Mouse (Mus musculus) neural tube, embryonic 11.5 days (tissue): Measurements from ENCODE around the gene Fam241b. TPM values are rescaled to one million over a fixed set of nuclear protein-coding genes. Genes with fewer than 3 reads are reported as not detected.

Experiments
- ATAC-seq: fragments of 200-750 bp; cut with Nextera tagmentation; 2 replicates; pipeline ENCODE4 v1.8.0; 2017; ENCODE audit warnings: moderate number of reproducible peaks, mild to moderate bottlenecking, moderate TSS enrichment, moderate library complexity; ENCODE audit not compliant: insufficient read depth, low FRiP score, low TSS enrichment
- DNase-seq: peaks from one replicate; pipeline ENCODE4 v3.0.0-alpha.2; 2015; ENCODE audit warnings: low spot score
- H3K27ac ChIP-seq: fragments of 300-500 bp; sonication (generic); 2 replicates; pipeline ENCODE4 v1.5.1; 2014; ENCODE audit warnings: low read depth, mild to moderate bottlenecking, low read length
- H3K27me3 ChIP-seq: fragments of 300-500 bp; sonication (generic); 2 replicates; pipeline ENCODE4 v1.6.1; 2014; ENCODE audit warnings: mild to moderate bottlenecking, low read length, mixed read lengths; ENCODE audit not compliant: control insufficient read depth, insufficient read depth
- H3K36me3 ChIP-seq: fragments of 300-500 bp; sonication (generic); 2 replicates; pipeline ENCODE4 v1.6.1; 2014; ENCODE audit warnings: mild to moderate bottlenecking, low read length, moderate library complexity, mixed read lengths; ENCODE audit not compliant: control insufficient read depth, insufficient read depth
- H3K4me1 ChIP-seq: fragments of 300-500 bp; sonication (generic); 2 replicates; pipeline ENCODE4 v1.6.1; 2014; ENCODE audit warnings: low read length, mixed read lengths; ENCODE audit not compliant: control insufficient read depth, insufficient read depth
- H3K4me2 ChIP-seq: fragments of 300-500 bp; sonication (generic); 2 replicates; pipeline ENCODE4 v1.6.1; 2014; ENCODE audit warnings: low read depth, mild to moderate bottlenecking, moderate library complexity
- H3K4me3 ChIP-seq: fragments of 300-500 bp; sonication (generic); 2 replicates; pipeline ENCODE4 v1.5.1; 2014; ENCODE audit warnings: low read depth, low read length
- H3K9ac ChIP-seq: fragments of 300-500 bp; sonication (generic); 2 replicates; pipeline ENCODE4 v1.6.1; 2014; ENCODE audit warnings: mild to moderate bottlenecking, low read length
- H3K9me3 ChIP-seq: fragments of 300-500 bp; sonication (generic); 2 replicates; pipeline ENCODE4 v1.6.1; 2016; ENCODE audit warnings: low read length; ENCODE audit not compliant: control insufficient read depth
- WGBS: fragments of 180-500 bp; shearing (Covaris S2); extraction: QIAGEN DNeasy Blood & Tissue Kit; methylation state at CpG from one replicate; pipeline ENCODE4 v1.1.7; 2014; 5-methylcytosine and 5-hydroxymethylcytosine counted together
- polyA plus RNA-seq: library from polyadenylated mRNA; unstranded; fragments of >200 nt; fragmentation: Nextera tagmentation; extraction: Ambion mirVana; gene quantifications from 2 replicates; pipeline ENCODE4 v1.2.1, GENCODE M21; 2014

Fam241b gene
- polyA plus RNA-seq, 1 experiment from 2014 or later, result 10.9 TPM

DNA sequence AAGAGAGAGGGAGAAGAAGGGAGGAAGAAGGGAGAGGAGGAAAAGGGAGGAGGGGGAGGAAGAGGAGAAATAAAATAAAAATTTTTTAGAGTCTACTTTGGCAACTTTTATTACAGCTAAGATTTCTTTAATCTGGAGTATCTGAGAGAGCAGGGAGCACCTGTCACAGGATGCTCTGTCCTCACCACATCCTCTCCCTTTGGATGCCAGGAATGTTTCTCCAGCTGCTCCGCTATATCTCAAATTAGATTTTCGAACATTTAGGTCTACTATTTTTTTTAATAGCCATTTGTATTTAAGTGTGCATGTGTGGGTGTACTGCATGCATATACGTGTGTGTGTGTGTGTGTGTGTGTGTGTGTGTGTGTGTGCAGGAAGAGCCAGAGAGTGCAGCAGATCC lies 36.2 kb upstream of the Fam241b start:
- no peaks in the 10 kb centered on the region for H3K9me3 ChIP-seq
- H3K27me3 ChIP-seq, result peaks cover 10% of the 10 kb centered on the region; the same call in 1 of the 2 replicates
- H3K4me2 ChIP-seq, result no peak overlapping the region
- no peak overlapping the region for H3K9ac ChIP-seq
- peaks cover 2% of the 10 kb centered on the region; the same call in 1 of the 2 replicates for H3K4me1 ChIP-seq
- 98% methylated on average over 3 of the region's 3 CpGs for WGBS
- no peak overlapping the region for H3K4me3 ChIP-seq
- no peaks in the 10 kb centered on the region for H3K36me3 ChIP-seq
- ATAC-seq (no peak), DNase-seq (no peak)
- no peak overlapping the region for H3K27ac ChIP-seq

DNA sequence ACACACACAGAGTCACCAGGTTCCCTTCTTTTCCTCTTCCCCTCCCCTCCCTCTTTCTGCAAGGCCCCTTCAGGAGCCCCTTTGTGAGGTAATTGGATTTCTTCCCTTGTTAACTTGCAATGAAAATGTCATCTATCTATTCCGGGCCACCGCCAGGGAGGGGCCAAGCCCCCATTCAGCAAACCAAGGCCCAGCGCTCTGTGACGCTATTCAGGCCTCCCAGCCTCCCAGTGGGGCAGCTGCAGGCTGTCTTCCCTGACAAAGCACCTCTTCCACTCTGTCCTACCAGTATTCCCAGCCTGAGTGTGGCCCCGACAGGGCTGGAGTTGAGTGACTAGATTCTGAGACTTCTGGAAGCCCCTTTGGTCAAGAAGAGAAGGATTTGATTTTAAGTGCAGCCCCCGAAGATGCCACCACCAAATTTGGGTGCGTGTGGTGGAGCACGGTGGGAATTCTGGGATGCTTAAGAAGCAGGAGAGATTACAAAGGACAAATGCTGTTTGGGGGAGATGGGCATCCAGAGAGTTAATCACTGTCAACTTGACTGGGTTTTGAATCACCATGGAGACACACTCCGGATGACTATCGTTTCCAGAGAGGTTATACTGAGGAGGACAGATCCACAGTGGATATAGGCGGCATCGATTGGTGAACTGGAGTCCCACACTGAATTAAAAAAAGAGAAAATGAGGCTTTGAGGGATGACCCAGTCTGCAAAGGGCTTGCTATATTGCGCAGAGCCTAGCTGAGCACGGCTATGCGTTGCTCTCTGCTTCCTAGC lies 31.0 kb upstream of the Fam241b start:
- Histone ChIP-seq H3K27ac (peak overlapping the region; percentile 31), H3K9me3 (no peaks in the 10 kb centered on the region), H3K4me1 (peaks cover 6% of the 10 kb centered on the region; the same call in 1 of the 2 replicates), H3K4me3 (no peak overlapping the region), H3K4me2 (no peak overlapping the region), H3K27me3 (peaks cover 9% of the 10 kb centered on the region; the same call in 1 of the 2 replicates), H3K36me3 (no peaks in the 10 kb centered on the region), H3K9ac (no peak overlapping the region)
- ATAC-seq, result peak; percentile 89
- WGBS, result 39% methylated on average over 15 of the region's 15 CpGs
- DNase-seq, result peak; percentile 82

DNA sequence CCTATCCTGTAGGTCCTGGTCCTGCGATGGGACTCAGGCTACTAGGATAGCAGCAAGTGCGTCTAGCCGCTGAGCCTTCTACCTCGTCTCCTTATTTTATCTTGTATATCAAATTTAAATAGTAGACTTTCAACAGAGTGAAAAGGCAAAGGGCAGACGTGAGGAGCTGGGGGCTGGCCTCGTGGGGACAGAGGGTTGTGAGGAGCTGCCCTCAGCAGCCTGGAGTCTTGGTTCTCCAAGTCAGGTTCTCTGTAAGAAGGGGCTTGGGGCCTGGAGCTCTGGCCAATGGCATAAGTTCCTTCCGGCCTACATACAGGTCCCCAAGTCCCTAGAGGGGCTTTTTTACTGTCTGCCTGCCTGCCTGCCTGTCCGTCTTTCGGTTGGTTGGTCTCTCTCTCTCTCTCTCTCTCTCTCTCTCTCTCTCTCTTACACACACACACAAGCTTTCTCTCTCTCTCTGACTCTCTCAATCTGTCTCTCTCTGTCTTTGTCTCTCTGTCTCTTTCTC lies 30.3 kb upstream of the Fam241b start:
- H3K4me2 ChIP-seq, result no peak overlapping the region
- H3K36me3 ChIP-seq, result no peaks in the 10 kb centered on the region
- no peak; the same call in 1 of the 2 replicates for ATAC-seq
- H3K27ac ChIP-seq, result 0 out of 2 replicates have a peak overlapping the region, but pooled peaks have one; percentile 8
- 23% methylated on average over 9 of the region's 9 CpGs for WGBS
- H3K9me3 ChIP-seq, result no peaks in the 10 kb centered on the region
- H3K4me3 ChIP-seq, result no peak overlapping the region
- H3K27me3 ChIP-seq, result peaks cover 10% of the 10 kb centered on the region; the same call in 1 of the 2 replicates
- H3K9ac ChIP-seq, result no peak overlapping the region
- H3K4me1 ChIP-seq, result peaks cover 6% of the 10 kb centered on the region; the same call in 1 of the 2 replicates
- DNase-seq, result no peak

GRCm38 (mm10) chr10:62172841-62173553 lies 29.3 kb upstream of the Fam241b start:
- whole genome bisulfite sequencing, result 3% methylated on average over 9 of the region's 9 CpGs
- no peaks in the 10 kb centered on the region for H3K36me3 ChIP-seq
- peak; percentile 74 for ATAC-seq
- no peaks in the 10 kb centered on the region for H3K9me3 ChIP-seq
- 0 out of 2 replicates have a peak overlapping the region, but pooled peaks have one; percentile 0 for H3K27ac ChIP-seq
- H3K4me1 ChIP-seq, result peaks cover 6% of the 10 kb centered on the region; the same call in 1 of the 2 replicates
- no peak overlapping the region for H3K4me3 ChIP-seq
- H3K27me3 ChIP-seq, result peaks cover 11% of the 10 kb centered on the region; the same call in 1 of the 2 replicates
- H3K4me2 ChIP-seq, result no peak overlapping the region
- H3K9ac ChIP-seq, result no peak overlapping the region
- DNase-seq, result no peak

DNA sequence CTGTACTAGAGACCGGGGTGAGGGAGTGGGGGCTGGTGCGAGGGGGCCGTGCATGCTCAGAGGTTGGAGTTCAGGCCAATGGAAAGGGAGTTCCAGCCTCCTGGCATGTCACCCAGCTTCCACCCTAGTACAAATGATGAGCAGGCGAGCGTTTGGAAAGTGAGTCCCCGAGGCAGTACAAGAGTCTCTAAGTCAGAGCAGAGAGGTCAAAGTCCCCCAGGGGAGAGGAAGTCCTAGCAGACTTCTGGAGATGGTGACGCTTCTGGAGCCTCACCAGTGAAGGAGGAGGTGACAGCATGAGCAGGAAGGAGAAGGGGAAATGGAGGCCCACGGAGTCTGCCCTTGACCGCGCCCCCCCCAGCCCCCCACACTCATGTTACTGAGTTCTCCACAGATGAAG lies 18.7 kb upstream of the Fam241b start:
- H3K4me3 ChIP-seq, result no peak overlapping the region
- DNase-seq (no peak), ATAC-seq (no peak)
- H3K27ac ChIP-seq, result no peak overlapping the region
- 0 out of 2 replicates have a peak, but pooled peaks cover 4% of the 10 kb centered on the region for H3K4me1 ChIP-seq
- no peaks in the 10 kb centered on the region for H3K9me3 ChIP-seq
- H3K4me2 ChIP-seq, result no peak overlapping the region
- no peak overlapping the region for H3K9ac ChIP-seq
- H3K36me3 ChIP-seq, result no peaks in the 10 kb centered on the region
- H3K27me3 ChIP-seq, result no peaks in the 10 kb centered on the region
- WGBS, result 55% methylated on average over 10 of the region's 10 CpGs

- Histone ChIP-seq H3K4me1 (peaks cover 8% of the 10 kb centered on the region), H3K36me3 (no peaks in the 10 kb centered on the region), H3K9me3 (no peaks in the 10 kb centered on the region), H3K4me2 (no peak overlapping the region), H3K27ac (no peak overlapping the region), H3K27me3 (peaks cover 38% of the 10 kb centered on the region), H3K4me3 (no peak overlapping the region), H3K9ac (no peak overlapping the region)
- ATAC-seq (peak; percentile 17; the same call in 1 of the 2 replicates), DNase-seq (peak; percentile 44)
- 28% methylated on average over 7 of the region's 7 CpGs for WGBS
Observed at GRCm38 (mm10) chr10:62149929-62150328, 6.2 kb upstream of the Fam241b start.

DNA sequence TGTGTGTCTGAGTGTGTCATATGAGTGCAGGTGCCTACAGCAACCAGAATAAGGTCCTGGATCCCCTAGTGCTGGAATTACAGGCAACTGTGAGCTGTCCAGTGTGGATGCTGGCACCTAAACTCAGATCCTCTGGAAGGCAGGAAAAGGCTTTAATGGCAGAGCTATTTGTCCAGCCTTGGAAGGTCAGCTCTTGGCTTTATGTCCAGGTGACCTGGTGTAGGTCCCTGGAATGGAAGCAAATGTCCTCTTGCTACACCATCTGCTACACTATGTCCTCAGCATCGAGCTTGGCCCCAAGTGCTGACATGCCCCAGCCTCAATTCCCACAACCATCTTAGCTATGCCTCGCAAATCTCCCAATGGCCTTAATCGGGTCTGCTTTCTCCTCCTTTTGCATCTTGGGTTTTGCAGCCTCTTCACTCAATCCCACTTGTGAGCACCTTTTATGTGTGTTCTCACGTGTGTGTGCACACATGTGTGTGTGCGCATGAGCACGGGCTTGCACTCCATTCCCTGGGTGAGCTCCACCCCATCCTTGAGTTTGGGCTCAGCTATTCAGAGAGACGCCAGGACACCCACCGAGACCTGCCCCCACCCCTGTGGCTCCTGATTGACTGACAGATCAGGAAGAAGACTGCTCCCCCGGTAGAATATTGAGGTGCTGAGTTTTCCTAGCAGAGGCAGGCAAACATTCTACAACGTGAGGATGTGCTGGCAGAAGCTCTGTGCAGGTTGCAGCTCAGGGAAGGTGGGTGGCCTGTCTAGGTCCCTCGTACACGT lies 3.9 kb upstream of the Fam241b start:
- Histone ChIP-seq H3K9me3 (no peaks in the 10 kb centered on the region), H3K4me1 (peaks cover 8% of the 10 kb centered on the region), H3K27ac (no peak overlapping the region), H3K9ac (no peak overlapping the region), H3K4me3 (no peak overlapping the region), H3K36me3 (no peaks in the 10 kb centered on the region), H3K4me2 (no peak overlapping the region), H3K27me3 (peaks cover 49% of the 10 kb centered on the region)
- WGBS, result 52% methylated on average over 12 of the region's 12 CpGs
- peak; percentile 8 for DNase-seq
- no peak for ATAC-seq

DNA sequence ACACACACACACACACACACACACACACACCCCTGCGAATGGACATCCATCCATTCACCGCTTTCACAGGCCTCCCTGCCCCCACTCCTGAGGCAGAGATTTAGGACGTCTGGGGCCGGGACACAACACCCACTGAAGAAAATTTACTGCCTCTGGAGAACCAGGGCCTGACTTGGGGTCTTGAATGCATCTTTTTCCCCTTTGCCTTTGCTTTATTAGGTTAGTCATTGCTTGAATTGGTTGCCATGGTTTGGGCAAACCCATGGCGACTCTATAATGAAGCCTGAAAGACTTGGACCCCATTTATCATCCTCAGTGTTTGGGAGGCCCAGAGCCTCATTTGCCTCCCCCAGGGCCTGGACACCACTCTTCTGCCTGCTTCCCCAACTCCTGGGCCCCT lies 2.2 kb upstream of the Fam241b start:
- DNase-seq, result peak; percentile 77

More for the DNA sequence above, 2.2 kb upstream of the Fam241b start:
- no peak overlapping the region for H3K9ac ChIP-seq
- no peaks in the 10 kb centered on the region for H3K9me3 ChIP-seq
- H3K4me1 ChIP-seq, result peaks cover 8% of the 10 kb centered on the region
- no peaks in the 10 kb centered on the region for H3K36me3 ChIP-seq
- peaks cover 42% of the 10 kb centered on the region for H3K27me3 ChIP-seq
- no peak overlapping the region for H3K4me3 ChIP-seq
- ATAC-seq, result peak; percentile 87
- H3K27ac ChIP-seq, result no peak overlapping the region
- H3K4me2 ChIP-seq, result no peak overlapping the region
- 27% methylated on average over 5 of the region's 5 CpGs for WGBS
